Mouse (Mus musculus) layer of hippocampus, adult 11-12 months (tissue): ENCODE data around the gene Gprc5a.

Experiments
- DNase-seq: peaks from one replicate; pipeline ENCODE4 v3.0.0; 2022; ENCODE audit warnings: low spot score

The Gprc5a gene

GRCm38 (mm10) chr6:135074405-135074947 is 9.0 kb downstream of the Gprc5a start:
- no peak for DNase-seq

DNA sequence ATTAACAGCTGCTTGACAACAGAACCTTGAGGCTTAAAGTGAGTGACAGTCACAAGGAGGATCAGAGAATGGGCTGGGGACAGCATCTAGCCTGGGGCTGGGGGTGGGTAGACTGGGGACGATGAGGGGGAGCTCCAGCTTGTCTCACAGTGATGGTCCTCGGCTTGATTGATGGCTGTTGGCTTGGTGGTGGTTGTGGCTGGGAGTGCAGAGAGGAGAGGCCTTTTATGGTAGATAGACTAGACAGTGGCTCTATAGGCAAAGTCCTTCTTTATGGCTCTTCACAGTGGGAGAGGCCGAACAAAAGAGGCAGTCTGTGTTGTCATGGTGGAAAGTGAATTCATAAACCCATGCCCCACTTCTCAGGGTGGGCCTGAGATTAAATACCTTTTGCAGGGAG is 10.8 kb downstream of the Gprc5a start:
- no peak for DNase-seq

DNA sequence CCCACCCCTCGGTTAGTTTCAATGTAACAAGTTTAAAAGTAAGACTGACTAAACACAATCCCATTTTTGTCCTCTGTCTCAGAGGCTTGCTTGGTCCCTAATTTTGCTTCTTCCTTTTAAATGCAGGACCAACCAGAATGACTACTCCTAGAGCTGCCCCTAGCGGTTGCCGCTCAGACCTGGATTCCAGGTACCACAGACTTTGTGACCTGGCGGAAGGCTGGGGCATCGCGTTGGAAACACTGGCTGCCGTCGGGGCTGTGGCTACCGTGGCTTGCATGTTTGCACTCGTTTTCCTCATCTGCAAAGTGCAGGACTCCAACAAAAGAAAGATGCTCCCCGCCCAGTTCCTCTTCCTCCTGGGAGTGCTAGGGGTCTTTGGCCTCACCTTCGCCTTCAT is 13.0 kb downstream of the Gprc5a start:
- no peak for DNase-seq

DNA sequence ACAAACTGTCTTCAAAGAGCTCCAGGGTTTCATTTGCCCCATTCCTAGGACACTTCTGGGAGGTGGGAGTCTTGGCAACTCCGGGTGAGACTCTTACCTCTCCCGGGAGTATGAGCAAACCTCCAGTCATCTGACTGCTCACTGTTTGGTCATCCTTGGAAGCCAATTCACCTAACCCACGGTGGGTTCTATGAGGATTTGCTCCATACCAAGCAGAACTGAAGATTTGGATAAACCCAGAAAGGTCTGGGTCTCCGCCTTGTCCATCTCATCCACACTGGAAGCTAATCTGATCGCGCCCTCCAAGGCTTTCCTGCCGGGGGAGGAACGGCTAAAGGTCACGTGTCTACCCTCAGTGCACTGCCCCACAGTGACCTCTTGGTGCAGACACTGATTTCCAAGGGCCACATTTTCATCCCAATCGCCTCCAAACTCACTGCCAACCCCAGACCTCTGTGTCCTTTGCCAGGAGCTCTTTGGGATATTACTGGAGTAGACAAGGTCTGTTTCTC is 18.6 kb downstream of the Gprc5a start:
- no peak for DNase-seq

DNA sequence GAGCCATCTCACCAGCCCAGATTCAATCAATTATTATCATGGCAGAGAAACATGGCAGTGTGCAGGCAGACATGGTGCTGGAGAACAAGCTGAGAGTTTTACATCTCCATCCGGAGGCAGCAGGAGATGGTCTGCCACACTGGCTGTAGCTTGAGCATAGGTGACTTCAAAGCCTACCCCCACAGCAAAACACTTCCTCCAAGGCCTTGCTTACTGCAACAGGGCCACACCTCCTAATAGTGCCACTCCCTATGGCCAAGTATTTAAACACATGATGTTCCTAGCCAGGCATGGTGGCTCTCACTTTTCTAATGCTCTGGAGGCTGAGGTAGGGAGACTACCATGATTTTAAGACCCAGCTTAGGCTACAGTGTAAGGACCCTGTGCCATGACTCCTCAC is 20.3 kb downstream of the Gprc5a start:
- DNase-seq: no peak

DNA sequence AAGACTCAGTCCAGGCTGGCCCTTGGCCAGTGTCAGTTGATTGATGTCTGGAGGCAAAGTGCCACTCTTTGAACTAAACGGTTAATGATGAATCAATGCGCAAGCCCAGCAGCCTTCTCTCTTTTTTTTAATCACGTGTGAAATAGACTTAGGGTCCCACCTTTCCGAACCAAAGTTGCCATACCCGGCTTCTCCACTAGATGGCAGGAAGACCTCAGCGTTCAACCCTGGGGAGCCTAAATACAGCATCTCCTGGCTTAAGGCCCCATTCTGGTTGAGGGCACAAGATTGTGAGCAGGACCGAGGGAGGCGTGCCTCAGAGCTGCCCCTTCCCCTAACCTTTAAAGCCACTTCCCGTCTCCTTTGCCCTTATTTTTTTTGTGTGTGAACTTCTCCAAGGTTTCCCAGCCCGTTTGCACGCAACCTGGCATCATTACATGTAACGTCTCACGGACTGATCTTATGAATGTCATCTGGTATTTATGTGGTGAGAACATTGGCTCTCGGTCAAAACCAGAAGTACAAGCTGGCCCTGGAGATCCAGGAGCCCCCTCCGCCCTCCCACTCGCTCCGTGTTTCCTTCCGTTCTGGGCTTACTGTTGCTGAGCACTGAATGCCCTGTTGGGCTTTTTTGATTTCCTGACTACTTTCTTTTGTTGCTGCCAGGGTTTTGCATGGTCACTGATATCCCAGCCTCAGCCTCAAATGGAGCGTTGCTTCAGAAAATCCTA is 22.4 kb downstream of the Gprc5a start:
- peak; percentile 83 for DNase-seq

DNA sequence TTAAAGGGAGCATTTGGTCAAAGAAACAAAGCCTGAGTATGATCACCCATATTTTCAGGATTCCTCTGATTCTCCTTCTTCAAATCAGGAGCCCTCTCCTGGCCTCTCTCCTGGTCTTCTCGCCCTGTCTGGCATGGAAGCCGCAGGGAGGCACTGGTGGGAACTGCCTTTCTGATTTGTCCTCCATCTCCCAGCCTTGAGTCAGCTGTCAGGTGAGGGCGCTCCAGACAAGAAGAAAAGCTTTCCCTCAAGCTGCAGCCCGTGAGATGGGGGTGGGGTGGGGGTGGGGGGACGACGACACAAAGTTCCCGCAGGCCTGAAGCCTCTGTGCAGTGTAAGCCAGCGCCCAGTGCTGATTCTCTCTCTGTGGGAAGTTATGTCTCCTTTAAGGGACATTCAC is 24.3 kb downstream of the Gprc5a start:
- DNase-seq: peak; percentile 54

GRCm38 (mm10) chr6:135090661-135091060 is 25.2 kb downstream of the Gprc5a start:
- DNase-seq: no peak

DNA sequence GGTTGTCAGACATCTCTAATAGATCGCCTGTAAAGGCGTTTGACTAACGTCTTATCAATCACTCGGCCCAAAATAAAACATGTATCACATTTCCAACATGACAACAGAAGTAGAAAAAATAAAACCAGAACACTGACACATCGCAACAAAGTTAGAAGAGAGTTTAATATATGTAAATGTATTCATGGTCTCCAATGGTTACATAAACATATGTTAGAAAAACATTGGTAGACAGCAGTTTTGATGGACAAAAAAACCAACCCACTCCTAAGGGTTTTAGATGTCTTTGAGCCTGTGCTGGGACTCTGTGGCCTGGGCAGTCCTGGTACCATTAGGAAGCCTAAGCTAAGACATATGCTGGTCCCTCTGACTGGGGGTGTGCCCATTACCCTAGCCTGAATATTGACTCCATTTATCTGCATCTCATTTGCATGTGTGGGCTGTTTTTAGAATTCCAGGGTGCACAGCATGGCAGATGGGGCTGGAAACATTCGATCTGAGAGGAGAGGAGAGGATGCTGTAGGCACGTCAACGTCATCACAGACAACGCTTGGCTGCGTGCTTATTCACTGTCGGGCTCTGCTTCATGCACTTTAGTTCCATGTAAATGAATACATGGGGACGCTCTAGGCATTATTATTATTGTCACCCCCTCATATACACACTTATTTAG is 27.5 kb downstream of the Gprc5a start:
- peak; percentile 57 for DNase-seq

GRCm38 (mm10) chr6:135100787-135101472 is 35.5 kb downstream of the Gprc5a start:
- no peak for DNase-seq

DNA sequence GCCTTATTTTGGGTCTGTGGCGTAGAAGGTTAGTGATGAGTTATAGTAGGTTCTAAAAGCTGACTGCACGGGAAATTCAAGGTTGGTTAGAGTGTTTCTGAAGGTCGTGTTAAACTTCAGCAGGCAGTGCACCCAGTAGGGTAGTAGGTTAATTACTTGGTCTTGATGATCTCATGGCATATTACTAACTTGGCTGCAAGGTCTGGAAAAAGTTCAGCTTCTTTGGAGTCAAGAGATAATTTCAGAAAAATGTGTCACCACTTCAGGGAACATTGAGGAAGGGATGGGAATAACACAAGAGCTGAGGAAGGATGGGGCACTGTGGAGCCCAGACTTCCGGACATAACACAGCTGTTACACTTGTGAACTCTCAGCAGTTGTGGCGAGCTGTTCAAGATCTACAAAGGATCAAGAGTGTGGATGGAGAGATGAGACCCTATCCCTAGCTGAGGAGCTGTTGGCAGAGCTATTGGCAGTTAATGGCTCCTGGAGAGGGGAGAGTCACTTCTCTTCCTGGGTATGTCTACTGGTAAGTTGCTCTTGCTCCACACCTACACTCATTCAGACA is 37.4 kb downstream of the Gprc5a start:
- no peak for DNase-seq

- DNase-seq: no peak
These were observed 41.6 kb downstream of the Gprc5a start for GRCm38 (mm10) chr6:135107014-135107413.

DNA sequence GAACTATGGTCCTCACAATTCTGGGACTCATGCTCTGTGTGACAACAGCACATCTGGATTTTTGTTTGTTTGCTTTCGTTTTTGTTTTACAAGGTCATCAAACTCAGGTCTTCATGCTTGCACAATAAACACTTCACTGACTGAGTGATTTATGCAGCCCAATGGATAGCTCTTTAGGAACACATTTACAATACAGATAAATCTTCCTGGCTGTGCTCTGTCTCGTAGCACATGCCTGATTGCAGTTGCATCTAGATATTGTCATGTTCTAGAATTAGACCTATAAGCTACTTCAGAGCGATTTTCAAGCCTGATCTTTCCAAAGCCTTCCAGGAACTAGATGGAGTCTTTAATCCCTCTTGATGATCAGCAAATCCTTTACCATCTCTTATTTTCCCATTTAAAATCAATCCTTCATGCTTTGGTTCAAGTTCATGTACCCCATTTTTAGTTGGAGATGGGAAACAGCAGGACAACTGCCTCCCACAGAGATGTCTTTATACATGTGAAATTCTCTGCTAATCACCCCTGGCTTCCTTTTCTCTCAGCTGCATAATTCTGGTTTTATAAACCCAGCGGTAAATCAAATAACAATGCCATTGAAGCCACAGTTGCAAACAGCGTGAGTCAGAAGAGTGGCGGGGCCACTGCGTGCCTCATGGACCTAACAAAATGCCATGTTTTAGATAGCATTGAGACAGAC is 47.1 kb downstream of the Gprc5a start:
- no peak for DNase-seq

DNA sequence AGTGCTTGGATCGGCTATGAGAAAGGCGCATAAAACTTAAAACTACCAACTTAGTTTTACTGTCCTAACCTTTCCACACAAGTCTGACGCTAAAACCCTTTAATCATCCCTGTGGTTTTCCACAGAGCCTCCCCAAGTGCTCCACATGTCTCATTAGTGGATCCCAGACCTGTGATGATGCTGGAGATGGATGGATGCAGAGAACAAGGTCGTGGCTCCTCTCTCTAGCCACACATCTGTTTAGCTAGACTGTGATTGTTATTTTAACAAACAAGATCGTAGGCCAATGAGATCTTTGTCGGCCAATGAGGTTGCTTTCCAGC is 47.6 kb downstream of the Gprc5a start:
- DNase-seq: no peak

GRCm38 (mm10) chr6:135116479-135116878 is 51.0 kb downstream of the Gprc5a start:
- DNase-seq: no peak

- no peak for DNase-seq
These were observed 52.7 kb downstream of the Gprc5a start, which contains the start of gene Gprc5d for GRCm38 (mm10) chr6:135118183-135118582. Gene Gprc5d (minus strand): TSS chr6:135118283.

GRCm38 (mm10) chr6:135124755-135125380 is 59.4 kb downstream of the Gprc5a start:
- DNase-seq: no peak

GRCm38 (mm10) chr6:135133086-135133485 is 67.6 kb downstream of the Gprc5a start:
- DNase-seq: no peak

- no peak for DNase-seq
These were observed 68.0 kb downstream of the Gprc5a start for GRCm38 (mm10) chr6:135133486-135133885.
